Mouse (Mus musculus) heart, adult 2 months (tissue): Measurements from ENCODE around the gene Fam43a.

Source experiments
- CTCF ChIP-seq: fragments of 200-600 bp; IDR thresholded peaks from 2 replicates; pipeline ENCODE4 v1.8.1; 2022; ENCODE audit warnings: antibody characterized with exemption, mild to moderate bottlenecking, moderate library complexity
- EP300 ChIP-seq: fragments of 200-500 bp; IDR thresholded peaks from 2 replicates; pipeline ENCODE4 v1.6.1; 2011; ENCODE audit warnings: low read depth, low read length, control low read depth; ENCODE audit not compliant: insufficient read depth

DNA sequence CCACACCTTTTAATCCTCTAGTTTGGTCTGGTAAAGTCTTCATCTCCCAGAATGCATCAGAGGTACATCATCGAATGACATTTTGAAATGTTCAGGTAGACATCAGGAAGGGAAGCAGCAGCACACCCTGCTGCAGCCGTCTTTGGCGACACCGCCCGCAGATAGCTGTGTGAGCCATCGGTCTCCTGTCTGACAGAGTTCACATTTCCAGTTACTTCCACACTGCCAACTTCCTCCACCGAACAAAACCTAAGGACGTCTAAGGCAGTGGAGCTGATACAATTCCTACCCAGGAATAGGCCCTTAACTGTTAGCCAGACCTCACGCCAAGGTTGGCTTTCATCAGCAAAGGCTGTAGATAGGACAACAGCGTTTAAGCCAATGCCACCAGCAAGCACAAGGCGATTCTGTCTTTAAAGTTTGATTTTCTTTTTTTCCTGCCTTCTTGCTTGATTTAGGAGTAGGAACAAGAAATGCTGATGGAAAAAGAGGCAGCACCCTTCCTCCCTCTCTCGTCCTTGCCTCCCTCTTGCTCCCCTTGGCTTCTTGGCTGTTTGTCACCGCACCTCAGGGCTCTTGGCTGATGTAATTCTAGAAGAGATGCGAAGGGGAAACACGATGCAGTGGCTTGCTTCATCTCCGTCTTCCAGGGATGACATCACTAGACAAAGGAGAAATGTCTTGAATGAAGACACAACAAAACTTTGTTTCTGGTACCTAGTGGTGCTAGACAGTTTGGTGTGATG, 4.7 kb downstream of the Fam43a start:
- no peak for TF ChIP-seq EP300
- TF ChIP-seq CTCF, result no peak
